Mouse (Mus musculus): ENCODE measurements around the gene Man2b2.

Gene Man2b2

GRCm38 (mm10) chr5:36829913-36830879 is at the start of gene Man2b2:
TSS of gene Man2b2 (minus strand) at chr5:36830653.
- DNase-seq, result peak; percentile 85 to 94

GRCm38 (mm10) chr5:36878801-36879200 is 48.3 kb upstream of the Man2b2 start:
- no peak for DNase-seq

DNA sequence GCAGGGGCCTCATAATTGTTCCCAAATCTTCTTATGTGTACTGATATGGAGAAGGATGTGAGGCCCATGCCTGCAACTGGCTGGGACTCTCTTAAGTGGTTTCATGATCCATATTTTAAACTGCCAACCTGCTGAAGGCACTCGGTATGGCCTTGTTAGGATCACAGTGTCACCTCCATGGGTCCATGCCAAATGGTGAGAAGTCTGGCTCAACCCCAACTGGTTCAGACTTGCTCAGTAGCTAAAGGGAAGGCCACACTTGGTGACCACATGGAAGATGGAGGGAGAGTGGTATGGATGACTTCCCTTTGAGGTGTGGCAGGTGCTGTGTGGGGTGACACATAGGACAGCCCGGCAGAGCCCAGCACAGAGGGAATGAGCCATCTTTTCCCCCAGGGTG is 47.2 kb upstream of the Man2b2 start:
- DNase-seq, result no peak

DNA sequence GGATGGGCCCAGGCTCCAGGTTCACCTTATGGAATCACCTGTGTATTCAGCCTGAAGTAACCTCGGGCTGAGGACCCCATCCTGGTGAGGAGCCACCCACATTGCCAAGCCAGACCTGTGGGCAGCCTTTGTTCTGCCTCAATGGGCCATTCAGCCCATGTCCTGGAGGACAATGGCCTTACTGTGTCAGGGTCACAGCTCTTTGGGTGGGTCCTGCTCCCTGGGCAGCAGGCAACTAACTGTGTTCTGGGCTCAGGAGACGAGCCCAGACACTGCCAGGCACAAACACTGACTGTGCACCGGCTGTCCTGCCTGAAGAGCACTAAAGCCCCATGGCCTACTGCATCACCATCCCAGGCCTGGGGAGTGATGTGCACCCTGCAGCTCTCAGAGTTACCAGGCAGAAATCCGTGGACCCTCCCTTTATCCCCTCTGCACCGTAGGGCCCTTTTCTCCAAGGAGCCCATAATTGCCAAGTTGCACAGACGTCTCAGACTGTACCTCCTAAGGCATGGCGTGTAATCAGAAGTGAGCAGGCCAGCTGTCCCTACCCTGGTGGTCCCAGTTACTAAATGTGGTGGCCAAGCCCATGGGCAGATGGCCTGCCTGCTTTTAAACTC is 46.4 kb upstream of the Man2b2 start:
- DNase-seq, result no peak

- DNase-seq, result no peak
Observed at GRCm38 (mm10) chr5:36875956-36876355, 45.5 kb upstream of the Man2b2 start.

GRCm38 (mm10) chr5:36870916-36871315 is 40.5 kb upstream of the Man2b2 start:
- no peak for DNase-seq

DNA sequence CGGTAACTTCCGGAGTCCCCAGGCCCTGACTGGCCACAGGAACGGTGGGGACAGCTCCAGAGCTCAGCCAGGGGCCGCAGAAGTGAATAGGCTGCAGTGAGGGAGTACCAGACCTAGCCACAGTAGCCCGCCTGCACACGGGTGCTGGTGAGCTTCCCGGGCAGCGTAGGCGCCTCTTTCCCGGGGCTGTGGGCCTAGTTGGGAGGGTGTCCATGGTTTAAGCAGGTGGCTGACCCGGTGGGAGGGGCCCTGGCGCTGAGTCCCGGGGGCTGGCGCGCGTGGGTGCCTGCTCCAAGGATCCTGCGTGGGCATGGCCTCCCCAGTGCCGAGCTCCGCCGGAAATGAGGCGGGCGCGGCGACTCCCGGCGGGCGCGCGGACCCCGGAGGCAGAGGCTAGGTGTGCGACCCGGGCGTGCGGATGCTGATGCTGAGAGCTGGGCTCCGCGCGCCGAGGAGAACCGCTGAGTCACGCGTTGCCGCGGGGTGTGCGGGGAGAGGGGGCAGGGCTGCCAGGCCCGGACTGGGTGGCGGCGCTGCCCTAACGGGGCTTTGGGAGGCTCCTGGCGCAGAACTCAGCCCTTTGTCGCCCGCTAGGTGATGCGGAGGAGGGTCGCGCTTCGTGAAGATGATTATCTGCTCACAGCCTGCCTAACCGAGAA is 39.3 kb upstream of the Man2b2 start:
- DNase-seq, result no peak

- no peak for DNase-seq
Observed at GRCm38 (mm10) chr5:36869186-36869577, 38.7 kb upstream of the Man2b2 start.

DNA sequence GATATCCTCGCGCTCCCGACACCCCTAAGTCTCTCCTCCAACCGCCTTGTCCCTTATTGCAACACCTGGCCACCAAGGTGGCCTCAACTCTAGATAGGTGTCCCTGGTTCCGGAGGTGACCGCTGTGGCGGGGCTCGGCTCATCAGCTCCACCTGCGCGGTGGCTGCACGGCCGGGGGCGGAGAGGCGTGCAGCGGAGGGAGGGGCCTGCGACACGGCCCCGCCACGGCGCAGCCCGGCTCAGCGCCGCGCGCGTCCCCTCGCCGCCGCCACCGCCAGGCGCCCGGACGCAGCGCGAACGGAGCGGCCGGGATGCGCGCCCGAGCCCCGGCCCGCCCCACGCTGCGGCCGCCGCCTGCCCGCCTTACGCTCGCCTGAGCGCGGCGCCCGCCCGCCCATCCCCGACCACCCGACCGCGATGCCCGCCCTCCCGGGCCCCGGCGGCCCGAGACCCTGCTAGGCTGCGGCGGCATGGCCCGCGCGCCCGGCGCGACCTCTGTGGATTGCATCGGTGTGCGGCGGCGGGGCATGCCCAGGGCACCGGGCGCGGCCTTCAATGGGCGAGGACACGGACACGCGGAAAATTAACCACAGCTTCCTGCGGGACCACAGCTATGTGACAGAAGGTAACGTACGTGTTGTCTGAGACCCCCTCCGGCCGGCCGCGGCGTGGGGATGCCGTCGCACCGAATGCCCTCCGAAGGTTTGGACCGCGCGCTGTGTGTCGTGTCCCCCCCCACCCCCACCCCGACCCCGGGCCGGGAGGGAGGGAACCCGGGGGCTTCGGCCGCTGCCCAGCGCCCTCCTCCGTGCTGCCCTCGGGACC is 38.0 kb upstream of the Man2b2 start, which contains the start of gene Ppp2r2c:
Gene Ppp2r2c, plus strand, starts transcription at position 248 of the 825 bp plus-strand sequence.
- DNase-seq, result no peak

DNA sequence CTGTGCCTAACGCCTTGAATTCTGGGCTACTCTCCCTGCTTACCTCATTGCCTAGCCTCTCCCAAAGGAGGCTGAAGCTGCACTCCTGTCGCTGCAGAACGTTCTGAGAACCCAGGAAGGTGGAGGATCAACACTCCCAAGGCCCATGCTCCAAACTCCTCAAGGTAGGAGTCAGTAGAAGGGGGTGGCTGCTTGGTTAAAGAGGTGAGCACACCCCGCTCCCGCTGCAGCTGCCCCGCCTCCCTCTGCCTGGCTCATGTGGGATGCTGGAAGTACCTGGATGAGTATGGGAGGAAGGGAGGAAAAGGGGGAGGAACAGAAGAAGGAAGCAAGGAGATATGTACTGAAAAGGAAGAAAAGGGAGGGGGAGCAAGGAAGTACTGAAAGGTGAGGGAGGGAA is 37.1 kb upstream of the Man2b2 start:
- no peak for DNase-seq

GRCm38 (mm10) chr5:36866701-36867250 is 36.3 kb upstream of the Man2b2 start:
- no peak for DNase-seq

DNA sequence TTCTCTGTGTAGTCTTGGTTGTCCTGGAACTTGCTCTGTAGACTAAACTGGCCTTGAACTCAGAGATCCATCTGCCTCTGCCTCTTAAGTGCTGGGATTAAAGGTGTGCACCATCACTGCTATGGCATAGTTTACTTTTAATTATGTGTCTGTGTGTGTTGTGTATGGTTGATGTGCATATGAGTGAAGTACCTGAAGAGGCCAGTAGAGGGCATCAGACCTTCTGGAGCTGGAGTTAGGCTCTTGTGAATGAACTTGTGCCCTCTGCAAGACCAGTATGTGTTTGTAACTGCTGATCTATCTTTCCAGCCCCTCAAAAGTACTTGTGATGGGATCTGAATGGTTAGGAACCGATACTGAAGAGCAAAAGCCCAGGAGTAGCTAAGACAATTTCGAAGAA is 30.6 kb upstream of the Man2b2 start:
- no peak for DNase-seq

DNA sequence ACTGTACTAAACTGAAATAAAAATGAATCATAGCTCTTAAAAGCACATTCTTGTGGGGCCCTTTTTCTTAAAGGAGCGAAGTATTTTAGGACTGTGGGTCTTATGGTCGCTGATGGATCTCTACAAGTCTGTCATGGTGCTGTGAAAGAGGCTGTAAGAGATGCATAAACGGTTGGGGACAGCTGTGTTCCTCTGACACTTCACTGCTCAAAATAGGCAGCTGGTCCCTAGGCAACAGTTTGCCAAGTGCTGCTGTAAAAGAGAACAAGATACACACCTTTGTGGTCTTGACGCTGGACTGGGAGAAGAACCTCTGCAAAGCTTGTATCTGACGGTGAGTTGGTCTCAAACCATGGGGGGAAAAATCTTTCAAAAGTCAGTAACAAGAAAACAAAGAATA is 27.1 kb upstream of the Man2b2 start:
- DNase-seq, result no peak

GRCm38 (mm10) chr5:36856529-36856928 is 26.1 kb upstream of the Man2b2 start:
- no peak for DNase-seq

GRCm38 (mm10) chr5:36855180-36855579 is 24.7 kb upstream of the Man2b2 start:
- DNase-seq, result no peak

DNA sequence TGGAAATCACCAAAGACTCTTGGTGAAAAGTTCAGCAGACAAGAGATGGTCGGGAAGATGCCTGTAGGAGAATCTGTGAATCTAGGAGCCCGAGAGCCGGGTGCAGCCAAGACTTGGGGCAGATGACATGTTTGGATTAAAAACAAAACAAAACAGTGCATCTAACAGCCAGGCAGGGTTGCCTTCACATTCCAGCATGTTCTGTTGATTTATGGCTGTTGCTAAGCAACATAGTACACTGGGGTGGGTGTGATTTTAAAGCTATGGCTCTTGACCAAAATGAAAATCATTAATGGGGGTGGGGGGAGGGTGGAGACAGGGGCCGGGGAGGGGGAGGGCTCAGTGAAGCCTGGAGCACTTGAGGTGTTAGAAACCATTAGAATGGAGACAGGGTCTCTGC is 21.1 kb upstream of the Man2b2 start:
- no peak for DNase-seq

DNA sequence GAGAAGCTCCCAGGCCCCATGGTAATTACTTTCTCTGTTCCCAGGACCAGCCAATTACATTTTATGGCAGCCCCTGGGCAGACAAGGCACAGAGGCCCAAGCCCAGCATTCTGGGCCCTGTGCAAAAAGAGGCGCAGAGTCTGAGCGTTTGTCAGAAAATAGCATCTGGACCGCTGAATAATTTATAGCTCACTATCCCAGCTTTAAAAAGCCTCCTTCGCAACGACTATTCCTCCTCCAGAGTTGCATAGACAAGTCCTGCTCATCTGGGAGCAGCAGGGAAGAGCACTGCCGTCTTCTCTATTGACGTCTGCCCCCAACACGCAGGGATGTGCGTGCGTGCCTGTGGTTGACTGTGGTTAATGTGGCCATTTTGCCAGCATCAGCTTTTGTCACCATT is 14.0 kb upstream of the Man2b2 start:
- no peak for DNase-seq

DNA sequence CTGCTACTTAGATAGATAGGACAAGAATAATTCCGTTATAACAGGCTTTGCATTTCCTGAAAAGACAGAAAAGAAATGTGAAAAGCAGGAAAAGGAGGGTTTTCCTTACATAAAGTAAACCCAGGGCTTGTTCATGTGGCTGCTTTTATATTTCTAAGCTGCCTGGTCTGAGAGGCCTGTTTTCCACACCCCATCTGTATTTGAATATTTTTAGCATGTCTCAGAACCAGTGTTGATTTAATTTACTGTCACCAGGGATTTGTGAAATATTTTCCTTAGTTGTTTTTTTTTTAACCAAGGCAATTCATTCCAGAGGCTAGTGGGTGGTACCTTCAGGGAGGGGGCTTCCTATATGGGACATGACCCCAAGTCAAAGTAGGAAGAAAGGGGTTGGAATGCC is 11.2 kb upstream of the Man2b2 start:
- DNase-seq, result no peak

GRCm38 (mm10) chr5:36840092-36840491 is 9.6 kb upstream of the Man2b2 start:
- DNase-seq, result no peak

DNA sequence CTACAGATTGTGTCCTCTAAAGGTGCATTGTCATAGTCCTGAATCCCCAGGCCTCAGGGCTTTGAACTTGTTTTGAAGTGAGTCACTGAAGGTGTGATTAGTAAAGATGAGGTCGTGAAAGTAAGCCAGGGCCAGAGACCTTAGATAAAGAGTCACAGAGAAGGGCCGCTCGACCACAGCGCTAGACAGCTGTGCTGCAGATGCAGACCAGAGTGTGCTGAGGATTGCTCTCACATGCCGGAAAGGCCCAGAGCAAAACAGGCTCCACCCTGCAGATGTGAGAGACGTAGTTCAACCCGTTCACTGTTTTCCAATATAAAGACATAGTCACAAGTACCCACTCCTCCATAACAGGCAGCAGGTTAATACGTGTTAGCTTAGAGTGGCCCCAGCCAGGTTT is 9.1 kb upstream of the Man2b2 start:
- no peak for DNase-seq

DNA sequence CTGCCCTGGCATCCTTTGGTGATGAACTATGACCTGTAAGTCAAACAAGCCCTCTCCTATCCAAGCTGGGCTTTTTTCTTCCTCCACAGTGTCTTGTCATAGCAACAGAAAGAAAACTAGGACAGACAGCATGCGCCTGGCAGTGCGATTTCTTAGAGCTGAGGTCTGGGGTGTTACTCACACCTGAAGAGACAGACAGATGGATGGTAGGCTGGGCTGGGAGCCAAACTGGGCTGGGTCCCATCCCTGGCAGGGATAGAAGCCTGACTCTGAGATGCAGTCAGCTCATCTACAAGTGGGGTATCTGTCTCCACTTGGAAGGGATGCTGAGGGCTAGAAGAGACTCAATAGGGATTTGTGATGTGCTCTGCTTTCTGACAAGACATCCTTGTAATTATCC is 8.6 kb upstream of the Man2b2 start:
- no peak for DNase-seq

DNA sequence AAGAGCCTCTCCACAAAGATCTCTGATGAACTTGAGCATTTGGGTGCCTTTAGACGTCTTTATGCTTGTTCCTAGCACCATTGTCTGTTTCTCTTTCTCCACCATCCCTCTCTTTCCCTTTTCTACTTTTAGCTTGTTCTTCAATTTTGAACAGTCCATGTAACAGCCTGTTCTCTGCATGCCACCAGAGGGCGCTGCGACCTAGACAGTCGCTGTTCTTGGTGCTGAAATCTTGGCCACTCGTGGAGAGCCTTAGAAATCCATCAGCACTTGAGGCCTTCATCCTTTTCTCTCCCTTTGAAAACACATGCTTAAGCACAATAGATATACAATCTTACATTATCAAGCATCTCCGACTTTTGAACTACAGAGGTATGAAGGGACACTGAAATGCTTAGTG is 5.5 kb upstream of the Man2b2 start:
- peak in 1 of 2 experiments; percentile 51 for DNase-seq

Data from kidney, adult 8-10 months (tissue).